Mouse (Mus musculus) limb, embryonic 14.5 days (tissue): ENCODE results near the gene Pnpla2. TPM values are rescaled to one million over a fixed set of nuclear protein-coding genes. Genes with fewer than 3 reads are reported as not detected.

Experiments used
- ATAC-seq: fragments of 200-750 bp; cut with Nextera tagmentation; 2 replicates; pipeline ENCODE4 v1.8.0; 2017; ENCODE audit warnings: low read depth, moderate number of reproducible peaks, moderate TSS enrichment; ENCODE audit not compliant: low FRiP score
- DNase-seq: peaks from one replicate; pipeline ENCODE4 v3.0.0-alpha.2; 2015; ENCODE audit warnings: low spot score
- H3K27ac ChIP-seq: fragments of 300-500 bp; sonication (generic); replicated peaks from 2 replicates; pipeline ENCODE4 v1.5.1; 2014; ENCODE audit warnings: low read depth, mild to moderate bottlenecking, low read length, moderate library complexity, mixed read lengths
- H3K27me3 ChIP-seq: fragments of 300-500 bp; sonication (generic); 2 replicates; pipeline ENCODE4 v1.6.1; 2014; ENCODE audit warnings: low read length, mixed read lengths; ENCODE audit not compliant: control insufficient read depth, insufficient read depth
- H3K36me3 ChIP-seq: fragments of 300-500 bp; sonication (generic); 2 replicates; pipeline ENCODE4 v1.6.1; 2014; ENCODE audit warnings: mild to moderate bottlenecking, low read length, moderate library complexity, mixed read lengths; ENCODE audit not compliant: control insufficient read depth, insufficient read depth
- H3K4me1 ChIP-seq: fragments of 300-500 bp; sonication (generic); 2 replicates; pipeline ENCODE4 v1.6.1; 2014; ENCODE audit warnings: antibody characterized with exemption, low read length, mixed read lengths; ENCODE audit not compliant: control insufficient read depth, insufficient read depth
- H3K4me2 ChIP-seq: fragments of 300-500 bp; sonication (generic); replicated peaks from 2 replicates; pipeline ENCODE4 v1.6.1; 2014; ENCODE audit warnings: low read depth, mild to moderate bottlenecking, low read length, moderate library complexity; ENCODE audit not compliant: severe bottlenecking
- H3K4me3 ChIP-seq: fragments of 300-500 bp; sonication (generic); replicated peaks from 2 replicates; pipeline ENCODE4 v1.5.1; 2014; ENCODE audit warnings: low read length
- H3K9ac ChIP-seq: fragments of 300-500 bp; sonication (generic); 2 replicates; pipeline ENCODE4 v1.6.1; 2014; ENCODE audit warnings: mild to moderate bottlenecking, low read depth, low read length, moderate library complexity; ENCODE audit not compliant: severe bottlenecking
- H3K9me3 ChIP-seq: fragments of 300-500 bp; sonication (generic); 2 replicates; pipeline ENCODE4 v1.6.1; 2016; ENCODE audit warnings: low read length; ENCODE audit not compliant: control insufficient read depth
- POLR2A ChIP-seq: fragments of 200-500 bp; IDR thresholded peaks from 2 replicates; pipeline ENCODE4 v1.8.0; 2012; ENCODE audit warnings: inconsistent platforms, mild to moderate bottlenecking, moderate library complexity, borderline replicate concordance; ENCODE audit not compliant: insufficient read depth, insufficient read length; ENCODE audit errors: extremely low read depth
- WGBS: fragments of 180-500 bp; shearing (Covaris S2); extraction: QIAGEN DNeasy Blood & Tissue Kit; methylation state at CpG from one replicate; pipeline ENCODE4 v1.1.7; 2014; 5-methylcytosine and 5-hydroxymethylcytosine counted together
- polyA plus RNA-seq, 2 experiments: library from polyadenylated mRNA; depleted of rRNA in 1 of 2; stranded (reverse) in 1 of 2; unstranded in 1 of 2; fragments of >200 nt; fragmentation: Nextera tagmentation in 1 of 2; extraction: Ambion mirVana in 1 of 2; gene quantifications; 2 replicates each; pipeline versions ENCODE4 v1.2.1 to v1.2.3; 2012 to 2014

The Pnpla2 gene
- polyA plus RNA-seq, 2 experiments: 14.5 to 14.8 TPM

DNA sequence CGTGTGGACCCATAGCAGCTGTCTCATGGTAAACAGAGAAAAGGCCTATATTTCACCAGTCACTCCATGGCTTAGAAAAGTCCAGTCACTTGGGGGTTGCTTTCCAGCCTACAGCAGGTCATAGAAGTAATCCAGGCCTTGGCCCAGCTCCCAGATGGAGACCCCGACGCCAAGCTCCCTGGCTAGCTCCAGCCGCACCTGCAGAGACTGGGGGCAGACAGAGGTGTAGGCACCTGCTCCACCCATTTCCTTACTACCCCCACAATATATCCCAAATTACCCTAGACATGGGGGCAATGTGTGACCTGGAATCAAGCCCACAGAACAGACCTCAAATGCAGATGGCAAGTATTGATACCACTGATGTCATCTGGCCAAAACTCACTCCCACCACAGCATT is 40.9 kb downstream of the Pnpla2 start:
- no peak overlapping the region for H3K9ac ChIP-seq
- no peaks in the 10 kb centered on the region for H3K4me1 ChIP-seq
- H3K36me3 ChIP-seq: peaks cover 33% of the 10 kb centered on the region
- no peak overlapping the region for H3K4me2 ChIP-seq
- no peaks in the 10 kb centered on the region for H3K27me3 ChIP-seq
- 79% methylated on average over 4 of the region's 4 CpGs for WGBS
- no peak for TF ChIP-seq POLR2A
- ATAC-seq (no peak), DNase-seq (no peak)
- no peak overlapping the region for H3K4me3 ChIP-seq
- no peaks in the 10 kb centered on the region for H3K9me3 ChIP-seq
- no peak overlapping the region for H3K27ac ChIP-seq

DNA sequence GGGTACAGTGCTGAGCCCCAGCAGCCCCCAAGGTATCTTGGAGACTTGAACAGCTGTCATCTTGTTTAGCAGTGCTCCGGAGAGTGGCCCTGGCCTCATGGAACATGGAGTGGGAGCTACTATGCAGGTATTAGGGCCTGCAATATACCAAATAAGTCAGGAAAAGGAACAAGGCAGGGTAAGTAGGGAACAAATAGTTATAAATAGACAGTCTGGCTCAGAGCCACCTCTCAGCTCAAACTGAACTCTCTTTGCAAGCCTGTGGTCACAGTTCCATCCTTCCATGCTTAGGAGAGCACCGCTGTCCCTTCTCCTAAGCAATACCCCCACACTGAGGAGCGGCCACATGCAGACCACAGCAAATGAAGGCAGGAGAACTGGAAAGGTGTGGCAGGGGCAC is 42.6 kb downstream of the Pnpla2 start:
- WGBS: 89% methylated on average over 3 of the region's 3 CpGs
- Histone ChIP-seq H3K4me3 (no peak overlapping the region), H3K27me3 (no peaks in the 10 kb centered on the region), H3K36me3 (peaks cover 20% of the 10 kb centered on the region), H3K9me3 (no peaks in the 10 kb centered on the region), H3K4me2 (no peak overlapping the region), H3K4me1 (no peaks in the 10 kb centered on the region), H3K9ac (no peak overlapping the region), H3K27ac (no peak overlapping the region)
- TF ChIP-seq POLR2A: no peak
- ATAC-seq (no peak), DNase-seq (no peak)

DNA sequence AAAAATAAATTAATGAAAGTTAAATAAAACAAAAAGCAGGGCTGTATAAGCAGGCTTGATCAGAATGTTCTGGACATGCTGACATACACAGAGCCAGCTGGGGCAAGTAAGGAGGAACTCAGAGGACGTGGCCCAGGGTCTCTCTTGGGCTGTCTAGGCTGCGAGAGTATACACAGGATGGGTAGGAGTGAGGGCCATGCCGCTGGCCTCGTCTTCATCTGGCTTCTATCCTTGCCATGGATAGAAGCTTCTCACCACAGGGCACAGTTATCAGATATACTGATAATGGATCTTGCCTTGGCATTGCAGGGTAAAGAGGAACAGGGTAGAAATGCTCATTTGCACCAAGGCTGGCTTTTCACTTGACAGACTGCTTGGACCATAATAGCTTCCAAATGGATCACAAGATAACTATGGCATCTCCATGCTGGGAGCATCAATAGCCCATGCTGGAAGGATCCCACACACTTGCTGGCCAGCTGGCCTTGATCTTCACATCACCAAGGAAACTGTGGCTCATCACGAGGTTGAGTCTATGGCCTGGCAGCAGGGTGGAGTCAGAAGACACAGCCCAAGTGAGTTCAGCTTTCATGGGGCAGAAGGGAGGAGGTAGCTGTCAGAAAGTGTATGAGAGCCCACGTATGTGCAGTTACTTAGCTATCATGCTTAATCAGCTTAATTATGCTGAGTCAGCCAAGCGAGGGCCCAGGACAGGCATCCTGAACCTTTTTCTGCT is 47.0 kb downstream of the Pnpla2 start:
- Histone ChIP-seq H3K9me3 (no peaks in the 10 kb centered on the region), H3K4me1 (no peaks in the 10 kb centered on the region), H3K4me3 (no peak overlapping the region), H3K27me3 (no peaks in the 10 kb centered on the region), H3K27ac (no peak overlapping the region), H3K36me3 (peaks cover 9% of the 10 kb centered on the region), H3K9ac (no peak overlapping the region), H3K4me2 (no peak overlapping the region)
- no peak for DNase-seq
- WGBS: 89% methylated on average over 7 of the region's 7 CpGs
- ATAC-seq: no peak
- no peak for TF ChIP-seq POLR2A

DNA sequence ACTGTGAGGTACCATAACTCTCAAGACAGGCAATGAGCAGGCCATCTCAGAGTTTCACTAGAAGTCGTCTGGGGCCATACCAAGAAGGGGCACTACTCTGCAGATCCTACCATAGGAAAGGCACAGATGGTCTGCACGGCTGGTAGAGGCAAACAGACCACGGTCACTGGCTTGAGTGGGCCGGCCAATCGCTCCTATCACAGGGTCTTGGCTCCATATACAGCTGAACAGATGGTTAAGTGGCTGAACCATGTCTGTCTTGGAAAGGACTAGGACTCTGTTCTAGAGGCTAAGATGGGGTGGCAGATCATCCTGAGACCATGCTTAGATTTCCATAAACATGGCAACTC is 47.5 kb downstream of the Pnpla2 start:
- WGBS: 92% methylated on average over 5 of the region's 5 CpGs
- no peaks in the 10 kb centered on the region for H3K4me1 ChIP-seq
- H3K27me3 ChIP-seq: no peaks in the 10 kb centered on the region
- H3K4me2 ChIP-seq: no peak overlapping the region
- no peak for DNase-seq
- no peak for ATAC-seq
- H3K9ac ChIP-seq: no peak overlapping the region
- no peaks in the 10 kb centered on the region for H3K9me3 ChIP-seq
- no peak overlapping the region for H3K27ac ChIP-seq
- no peak for TF ChIP-seq POLR2A
- H3K4me3 ChIP-seq: no peak overlapping the region
- peaks cover 9% of the 10 kb centered on the region for H3K36me3 ChIP-seq

DNA sequence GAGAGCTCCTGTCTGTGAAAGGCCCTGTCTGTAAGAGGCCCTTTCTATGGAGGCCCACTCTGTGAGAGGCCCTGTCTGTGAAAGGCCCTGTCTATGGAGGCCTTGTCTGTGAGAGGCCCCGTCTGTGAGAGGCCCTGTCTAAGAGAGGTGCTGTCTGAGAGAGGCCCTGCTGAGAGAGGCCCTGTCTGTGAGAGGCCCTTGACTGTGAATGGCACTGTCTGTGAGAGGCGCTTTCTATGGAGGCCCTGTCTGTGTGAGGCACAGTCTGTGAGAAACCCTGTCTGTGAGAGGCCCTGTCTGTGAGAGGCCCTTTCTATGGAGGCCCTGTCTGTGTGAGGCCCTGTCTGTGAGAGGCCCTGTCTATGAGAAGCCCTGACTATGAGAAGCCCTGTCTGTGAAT is 51.3 kb downstream of the Pnpla2 start:
- ATAC-seq (no peak), DNase-seq (no peak)
- Histone ChIP-seq H3K27ac (no peak overlapping the region), H3K36me3 (peaks cover 8% of the 10 kb centered on the region), H3K9ac (no peak overlapping the region), H3K4me2 (no peak overlapping the region), H3K4me1 (no peaks in the 10 kb centered on the region), H3K9me3 (no peaks in the 10 kb centered on the region), H3K27me3 (no peaks in the 10 kb centered on the region), H3K4me3 (no peak overlapping the region)
- TF ChIP-seq POLR2A: no peak
- WGBS: 85% methylated on average over 2 of the region's 2 CpGs

DNA sequence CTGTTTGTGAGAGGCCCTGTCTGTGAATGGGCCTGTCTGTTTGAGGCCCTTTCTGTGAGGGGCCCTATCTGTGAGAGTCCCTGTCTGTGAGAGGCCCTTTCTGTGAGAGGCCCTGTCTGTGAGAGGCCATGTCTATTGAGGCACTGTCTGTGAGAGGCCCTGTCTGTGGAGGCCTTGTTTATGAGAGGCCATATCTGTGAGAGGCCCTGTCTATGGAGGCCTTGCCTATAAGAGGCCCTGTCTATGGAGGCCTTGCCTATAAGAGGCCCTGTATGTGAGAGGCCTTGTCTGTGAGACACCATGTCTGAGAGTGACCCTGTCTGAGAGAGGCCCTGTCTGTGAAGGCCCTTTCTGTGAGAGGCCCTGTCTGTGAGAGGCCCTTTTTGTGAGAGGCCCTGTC is 53.2 kb downstream of the Pnpla2 start:
- H3K4me1 ChIP-seq: no peaks in the 10 kb centered on the region
- TF ChIP-seq POLR2A: no peak
- H3K27ac ChIP-seq: no peak overlapping the region
- H3K9ac ChIP-seq: no peak overlapping the region
- H3K4me3 ChIP-seq: no peak overlapping the region
- no peak for ATAC-seq
- peaks cover 19% of the 10 kb centered on the region for H3K36me3 ChIP-seq
- no peak overlapping the region for H3K4me2 ChIP-seq
- no peaks in the 10 kb centered on the region for H3K27me3 ChIP-seq
- H3K9me3 ChIP-seq: no peaks in the 10 kb centered on the region
- no peak for DNase-seq
